Mouse (Mus musculus): ENCODE data around the gene Stn1. TPM values are rescaled to one million over a fixed set of nuclear protein-coding genes. Genes with fewer than 3 reads are reported as not detected.

The Stn1 gene
- total and polyA plus RNA-seq, 2 experiments from 2014 or later, result 19.5 to 28.1 TPM

DNA sequence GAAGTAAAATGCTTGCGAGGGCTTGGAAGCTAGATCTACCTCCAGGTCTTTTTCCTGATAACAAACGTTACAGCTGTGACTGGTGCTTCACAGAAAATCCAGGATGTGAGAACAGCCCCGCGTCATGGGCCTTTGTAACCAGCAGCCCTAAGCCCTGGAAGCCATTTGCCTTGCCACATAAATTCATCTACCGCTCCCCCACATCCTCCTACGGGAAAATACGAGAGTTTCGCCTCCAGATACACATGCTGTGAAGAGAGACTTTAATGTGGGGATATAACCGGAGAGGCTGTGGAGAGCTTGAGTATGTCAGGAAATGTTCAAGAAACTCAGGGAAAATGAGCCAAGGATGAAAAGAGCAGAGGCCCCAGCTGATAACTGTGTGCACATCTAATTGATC, 11.9 kb upstream of the Stn1 start:
- Histone ChIP-seq H3K27ac (ENCODE audit: low read depth, low read length) (no peak overlapping the region), H3K36me3 (ENCODE audit: insufficient read depth, low read length) (no peaks in the 10 kb centered on the region), H3K9me3 (ENCODE audit: low read length) (no peaks in the 10 kb centered on the region), H3K27me3 (ENCODE audit: insufficient read depth, low read length) (no peaks in the 10 kb centered on the region), H3K4me2 (ENCODE audit: low read depth, low read length, poor library complexity, severe bottlenecking) (no peak overlapping the region), H3K4me3 (ENCODE audit: low read depth, low read length) (no peak overlapping the region), H3K9ac (replicated peaks; ENCODE audit: low read length, poor library complexity, severe bottlenecking) (no peak overlapping the region), H3K4me1 (ENCODE audit: insufficient read depth, low read length) (no peaks in the 10 kb centered on the region)
- no peak for TF ChIP-seq CTCF (IDR thresholded peaks at IDR 0.05)
- ATAC-seq (ENCODE audit: low FRiP score) (no peak), DNase-seq (ENCODE audit: low spot score) (no peak)
- WGBS, result 70% methylated on average over 9 of the region's 9 CpGs

DNA sequence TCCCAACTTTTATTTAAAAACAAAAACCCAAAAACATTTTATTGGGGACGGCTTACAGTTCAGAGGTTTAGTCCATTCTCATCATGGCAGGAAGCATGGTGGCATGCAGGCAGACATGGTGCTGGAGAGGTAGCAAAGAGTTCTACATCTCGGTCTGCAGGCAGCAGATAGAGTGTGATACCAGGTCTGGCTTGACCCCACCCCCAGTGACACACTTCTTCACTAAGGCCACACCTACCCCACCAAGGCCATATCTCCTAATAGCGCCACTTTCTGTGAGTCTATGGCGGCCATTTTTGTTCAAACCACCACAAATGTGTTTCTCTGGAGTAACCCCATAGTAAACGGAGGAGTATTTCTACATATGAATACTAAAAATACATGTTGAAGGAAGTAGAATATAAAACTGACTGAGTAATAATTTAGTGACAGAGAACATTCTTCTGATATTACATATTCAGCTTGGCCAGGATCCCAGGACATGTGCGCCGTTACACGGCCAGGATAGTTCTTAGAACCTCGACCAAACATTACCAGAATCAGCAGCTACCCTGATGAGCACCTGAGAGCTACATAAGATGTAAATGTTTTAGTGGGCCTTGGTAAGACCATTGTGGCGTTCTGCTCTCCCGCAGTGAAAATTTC, 11.2 kb upstream of the Stn1 start:
- Histone ChIP-seq H3K9me3 (ENCODE audit: low read length) (no peaks in the 10 kb centered on the region), H3K4me3 (ENCODE audit: low read depth, low read length) (no peak overlapping the region), H3K27ac (ENCODE audit: low read depth, low read length) (no peak overlapping the region), H3K4me1 (ENCODE audit: insufficient read depth, low read length) (no peaks in the 10 kb centered on the region), H3K4me2 (ENCODE audit: low read depth, low read length, poor library complexity, severe bottlenecking) (no peak overlapping the region), H3K36me3 (ENCODE audit: insufficient read depth, low read length) (no peaks in the 10 kb centered on the region), H3K9ac (replicated peaks; ENCODE audit: low read length, poor library complexity, severe bottlenecking) (no peak overlapping the region), H3K27me3 (ENCODE audit: insufficient read depth, low read length) (no peaks in the 10 kb centered on the region)
- 94% methylated on average over 11 of the region's 11 CpGs for WGBS
- no peak for DNase-seq (ENCODE audit: low spot score)
- ATAC-seq (ENCODE audit: low FRiP score), result no peak
- no peak for TF ChIP-seq CTCF (IDR thresholded peaks at IDR 0.05)

DNA sequence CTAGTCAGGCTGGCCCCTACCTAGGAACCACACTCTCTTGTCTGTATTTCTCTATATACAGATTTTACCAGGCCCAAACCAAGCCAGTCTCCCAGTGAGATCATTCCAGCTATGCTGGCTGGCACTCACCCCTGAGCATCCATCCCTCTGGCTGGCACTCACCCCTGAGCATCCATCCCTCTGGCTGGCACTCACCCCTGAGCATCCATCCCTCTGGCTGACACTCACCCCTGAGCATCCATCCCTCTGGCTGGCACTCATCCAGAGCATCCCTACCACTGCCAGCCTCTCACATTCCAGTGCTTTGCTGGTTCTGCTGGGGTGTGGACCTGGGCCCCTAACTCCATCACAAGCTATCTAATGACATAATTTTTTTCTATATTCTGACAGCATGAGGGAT, 8.2 kb upstream of the Stn1 start:
- Histone ChIP-seq H3K4me3 (ENCODE audit: low read depth, low read length) (no peak overlapping the region), H3K27me3 (ENCODE audit: insufficient read depth, low read length) (no peaks in the 10 kb centered on the region), H3K27ac (ENCODE audit: low read depth, low read length) (no peak overlapping the region), H3K4me2 (ENCODE audit: low read depth, low read length, poor library complexity, severe bottlenecking) (no peak overlapping the region), H3K36me3 (ENCODE audit: insufficient read depth, low read length) (no peaks in the 10 kb centered on the region), H3K4me1 (ENCODE audit: insufficient read depth, low read length) (no peaks in the 10 kb centered on the region), H3K9ac (replicated peaks; ENCODE audit: low read length, poor library complexity, severe bottlenecking) (no peak overlapping the region), H3K9me3 (ENCODE audit: low read length) (no peaks in the 10 kb centered on the region)
- no peak for DNase-seq (ENCODE audit: low spot score)
- no peak for ATAC-seq (ENCODE audit: low FRiP score)
- TF ChIP-seq CTCF (IDR thresholded peaks at IDR 0.05), result no peak

DNA sequence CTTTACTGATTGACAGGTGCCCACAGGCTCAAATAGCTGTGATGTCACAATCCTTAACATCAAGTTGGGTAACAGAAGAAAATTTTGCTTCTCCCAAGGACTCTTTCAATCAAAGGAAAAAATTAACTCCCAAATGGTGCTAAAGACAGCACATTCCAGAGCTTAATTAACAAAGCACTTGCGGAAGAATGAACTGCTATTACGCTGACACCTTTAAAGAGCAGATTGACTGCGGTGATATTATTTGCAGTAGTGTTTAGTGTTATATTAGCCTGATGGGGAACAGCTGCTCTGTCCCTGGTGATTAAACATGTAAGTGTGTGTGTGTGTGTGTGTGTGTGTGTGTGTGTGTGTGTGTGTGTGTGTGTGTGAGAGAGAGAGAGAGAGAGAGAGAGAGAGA, 7.7 kb upstream of the Stn1 start:
- Histone ChIP-seq H3K4me2 (ENCODE audit: low read depth, low read length, poor library complexity, severe bottlenecking) (no peak overlapping the region), H3K9me3 (ENCODE audit: low read length) (no peaks in the 10 kb centered on the region), H3K36me3 (ENCODE audit: insufficient read depth, low read length) (no peaks in the 10 kb centered on the region), H3K4me3 (ENCODE audit: low read depth, low read length) (no peak overlapping the region), H3K4me1 (ENCODE audit: insufficient read depth, low read length) (no peaks in the 10 kb centered on the region), H3K27me3 (ENCODE audit: insufficient read depth, low read length) (no peaks in the 10 kb centered on the region), H3K9ac (replicated peaks; ENCODE audit: low read length, poor library complexity, severe bottlenecking) (no peak overlapping the region), H3K27ac (ENCODE audit: low read depth, low read length) (no peak overlapping the region)
- no peak for TF ChIP-seq CTCF (IDR thresholded peaks at IDR 0.05)
- WGBS, result 74% methylated on average over 3 of the region's 3 CpGs
- ATAC-seq (ENCODE audit: low FRiP score) (no peak), DNase-seq (ENCODE audit: low spot score) (no peak)

DNA sequence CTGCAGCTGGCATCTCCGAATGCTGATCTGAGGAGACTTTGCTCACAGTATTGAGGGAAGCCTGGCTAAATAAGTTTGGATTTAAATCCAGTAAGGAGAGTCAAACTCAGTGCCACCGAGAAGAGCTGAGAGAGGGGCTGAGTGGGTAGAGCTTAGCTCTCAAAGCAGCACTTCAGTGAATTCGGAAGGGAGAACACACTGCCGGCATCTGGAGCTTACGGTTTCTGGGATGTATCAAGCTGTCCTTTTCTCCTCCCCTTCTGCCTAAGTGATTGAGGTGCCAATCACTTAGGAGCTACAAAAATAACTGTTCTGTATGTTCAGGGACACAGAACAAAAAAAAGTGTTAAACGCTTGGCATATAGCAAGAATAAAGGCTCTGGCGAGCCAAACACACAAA, 5.1 kb upstream of the Stn1 start:
- WGBS, result 60% methylated on average over 7 of the region's 7 CpGs
- H3K9ac ChIP-seq (replicated peaks; ENCODE audit: low read length, poor library complexity, severe bottlenecking), result no peak overlapping the region
- no peak overlapping the region for H3K4me3 ChIP-seq (ENCODE audit: low read depth, low read length)
- H3K27me3 ChIP-seq (ENCODE audit: insufficient read depth, low read length), result no peaks in the 10 kb centered on the region
- H3K9me3 ChIP-seq (ENCODE audit: low read length), result no peaks in the 10 kb centered on the region
- ATAC-seq (ENCODE audit: low FRiP score) (no peak), DNase-seq (ENCODE audit: low spot score) (no peak)
- TF ChIP-seq CTCF (IDR thresholded peaks at IDR 0.05), result no peak
- peaks cover 3% of the 10 kb centered on the region; the same call in 1 of the 2 replicates for H3K4me1 ChIP-seq (ENCODE audit: insufficient read depth, low read length)
- no peak overlapping the region for H3K27ac ChIP-seq (ENCODE audit: low read depth, low read length)
- H3K4me2 ChIP-seq (ENCODE audit: low read depth, low read length, poor library complexity, severe bottlenecking), result no peak overlapping the region
- no peaks in the 10 kb centered on the region for H3K36me3 ChIP-seq (ENCODE audit: insufficient read depth, low read length)

DNA sequence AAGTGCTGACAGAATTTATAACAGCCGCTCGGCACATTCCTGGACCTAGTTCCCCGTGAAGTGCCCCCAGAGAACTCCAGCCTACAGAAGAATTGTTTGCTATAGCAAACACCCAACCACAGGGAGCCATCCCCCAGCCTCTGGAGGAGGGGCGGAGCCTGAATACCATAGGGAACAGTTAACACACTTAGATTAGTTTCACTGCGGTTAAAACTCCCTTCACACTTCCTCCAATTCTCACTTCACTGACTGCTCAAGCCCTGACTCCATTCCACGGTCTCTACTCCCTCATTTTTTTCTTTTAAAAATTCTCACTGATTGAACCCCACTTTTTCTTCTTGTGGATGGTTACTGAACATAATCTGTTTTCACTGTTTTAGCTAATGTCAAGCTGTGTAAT, 1.5 kb upstream of the Stn1 start:
- H3K27me3 ChIP-seq (ENCODE audit: insufficient read depth, low read length), result no peaks in the 10 kb centered on the region
- no peak for TF ChIP-seq CTCF (IDR thresholded peaks at IDR 0.05)
- peaks cover 8% of the 10 kb centered on the region; the same call in 1 of the 2 replicates for H3K4me1 ChIP-seq (ENCODE audit: insufficient read depth, low read length)
- H3K4me3 ChIP-seq (ENCODE audit: low read depth, low read length), result no peak overlapping the region
- no peak overlapping the region for H3K4me2 ChIP-seq (ENCODE audit: low read depth, low read length, poor library complexity, severe bottlenecking)
- no peaks in the 10 kb centered on the region for H3K36me3 ChIP-seq (ENCODE audit: insufficient read depth, low read length)
- no peak overlapping the region for H3K27ac ChIP-seq (ENCODE audit: low read depth, low read length)
- ATAC-seq (ENCODE audit: low FRiP score) (no peak), DNase-seq (ENCODE audit: low spot score) (no peak)
- no peak overlapping the region for H3K9ac ChIP-seq (replicated peaks; ENCODE audit: low read length, poor library complexity, severe bottlenecking)
- WGBS, result 28% methylated on average over 6 of the region's 6 CpGs
- H3K9me3 ChIP-seq (ENCODE audit: low read length), result no peaks in the 10 kb centered on the region
